Mouse (Mus musculus) adrenal gland (tissue): ENCODE data around the gene Smg5.
"Not testable (repeated sequence)": the region's sequence is repeated elsewhere in the genome, so short reads cannot be mapped to it uniquely, and the experiment has no call there.

ENCODE experiments used
- intact Hi-C: fragments of 180-260 bp; cut with DNase I; formaldehyde crosslinking; loops from one replicate; pipeline ENCODE4 v1.15.1; 2025
- long read RNA-seq, 2 experiments: library from polyadenylated mRNA; unstranded; transcript quantifications; one replicate each; pipeline ENCODE4 v2.0.0; 2020; ENCODE audit warnings: borderline replicate concordance in 1 of 2; ENCODE audit not compliant: insufficient replicate concordance in 1 of 2

Smg5 gene
- long read RNA-seq, experiment 1, partial matches to known transcripts, result 4 of 11 reads
- long read RNA-seq, experiment 1, other reads (novel, unspliced or antisense), result 6 of 11 reads
- long read RNA-seq, experiment 2, partial matches to known transcripts, result 3 of 12 reads
- long read RNA-seq, experiment 2, other reads (novel, unspliced or antisense), result 8 of 12 reads

DNA sequence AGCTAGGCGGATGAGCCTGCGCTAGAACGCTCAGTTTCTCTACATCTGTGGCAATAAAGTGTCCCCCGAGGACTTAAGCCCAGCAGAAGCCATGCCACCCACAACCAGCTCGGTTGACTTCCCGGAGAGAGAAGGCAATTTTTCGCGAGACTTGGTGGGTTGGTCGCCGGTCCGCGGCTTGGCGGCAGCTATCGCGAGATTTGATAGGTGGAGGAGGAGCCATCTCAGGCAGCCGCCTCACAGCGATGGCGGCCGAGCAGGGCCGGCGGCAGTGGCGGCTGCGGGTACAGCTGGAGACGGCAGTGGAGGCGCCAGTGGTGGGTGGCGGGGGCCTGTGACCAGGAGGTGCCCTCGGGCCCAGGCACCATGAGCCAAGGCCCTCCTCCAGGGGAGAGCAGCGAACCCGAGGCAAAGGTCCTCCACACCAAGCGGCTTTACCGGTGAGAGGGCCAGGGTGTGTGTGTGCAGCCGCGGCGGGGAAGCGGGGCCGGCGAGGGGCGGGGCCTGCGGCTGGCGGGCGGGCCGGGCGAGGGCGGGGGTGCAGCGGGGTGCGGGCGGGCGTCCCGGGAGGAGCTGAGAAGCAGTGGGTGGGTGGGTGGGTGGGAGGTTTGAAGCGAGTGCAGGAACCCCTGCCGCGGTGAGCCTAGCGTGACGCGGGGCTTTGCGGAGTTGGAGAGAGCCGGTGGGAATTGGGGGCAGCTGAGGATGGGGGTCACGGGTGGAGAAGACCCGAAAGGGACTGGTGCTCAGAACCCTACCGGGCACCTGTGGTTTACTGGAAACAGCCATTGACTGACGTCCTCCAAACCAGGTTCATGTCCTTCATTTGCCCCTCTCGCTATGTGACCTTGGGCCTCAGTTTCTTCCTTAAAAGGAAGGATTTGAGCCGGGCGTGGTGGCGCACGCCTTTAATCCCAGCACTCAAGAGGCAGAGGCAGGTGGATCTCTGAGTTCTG is at the start of gene Smg5, which contains the start of gene Tmem79:
Smg5 (plus strand) TSS at position 203 of the 956 bp plus-strand sequence.
Tmem79 (minus strand) TSS at position 91 of the 956 bp plus-strand sequence.
- intact Hi-C loops, result no loop called here

DNA sequence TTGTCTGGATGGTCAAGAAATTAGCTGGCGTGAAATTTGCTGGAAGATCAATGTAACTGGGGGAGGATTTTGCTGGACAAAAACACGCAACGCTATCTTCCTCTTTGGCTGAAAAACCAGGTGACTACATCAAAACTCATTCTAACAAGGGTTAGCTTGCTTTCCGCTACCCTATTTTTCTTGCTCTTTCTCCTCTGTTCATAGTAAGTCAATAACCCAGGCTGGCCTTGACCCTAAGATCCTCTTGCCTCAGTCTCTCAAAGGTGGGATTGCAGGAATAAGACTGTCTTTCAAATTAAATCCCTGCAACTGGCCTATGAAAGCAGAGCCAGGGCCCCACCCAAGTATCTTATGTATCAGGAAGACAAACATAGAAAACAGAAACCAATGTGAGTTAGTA is 49.0 kb upstream of the Smg5 start, which contains the start of gene Gm38392:
Gm38392 (minus strand) TSS at position 101 of the 400 bp plus-strand sequence.
- intact Hi-C loops, result no loop called here

DNA sequence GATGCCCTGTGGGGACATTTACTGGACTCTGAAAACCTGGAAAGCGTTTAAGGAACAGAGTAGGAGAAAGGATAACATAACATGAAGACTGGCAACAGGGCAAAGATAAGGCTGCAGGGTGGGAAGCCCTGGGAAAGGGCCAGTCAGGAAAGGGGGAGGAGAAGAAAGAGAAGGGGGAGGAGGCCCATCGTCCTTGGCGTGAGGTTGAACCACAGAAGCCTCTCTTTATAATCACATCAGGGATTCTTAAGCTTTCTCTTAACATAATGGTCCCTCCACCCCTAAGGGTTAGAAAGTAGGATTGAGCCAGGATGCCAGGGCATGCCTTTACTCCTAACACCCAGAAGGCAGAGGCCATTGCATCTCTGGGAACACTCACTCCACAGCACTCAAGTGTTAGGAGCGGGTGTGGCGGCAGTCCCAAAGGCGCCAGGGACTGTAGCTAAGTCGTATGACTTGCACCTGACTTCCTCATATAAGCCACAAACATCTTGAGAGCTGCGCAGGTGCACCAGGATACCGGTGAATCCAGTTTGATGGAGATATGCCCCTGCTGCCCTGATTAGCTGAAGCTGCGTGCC is 47.8 kb upstream of the Smg5 start:
- intact Hi-C loops, result not testable (repeated sequence)

DNA sequence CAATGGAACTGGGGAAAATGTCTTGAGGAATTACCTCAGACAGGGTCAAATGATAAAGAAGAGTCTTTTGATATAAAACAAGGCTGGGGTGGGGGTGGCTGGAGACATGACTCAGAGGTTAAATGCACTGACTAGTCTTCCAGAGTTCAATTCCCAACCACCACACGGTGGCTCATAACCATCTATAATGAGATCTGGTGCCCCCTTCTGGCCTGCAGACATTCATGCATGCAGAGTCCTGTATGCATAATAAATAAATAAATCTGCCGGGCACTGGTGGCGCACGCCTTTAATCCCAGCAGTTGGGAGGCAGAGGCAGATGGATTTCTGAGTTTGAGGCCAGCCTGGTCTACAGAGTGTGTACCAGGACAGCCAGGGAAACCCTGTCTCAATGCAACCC is 44.1 kb upstream of the Smg5 start:
- intact Hi-C loops, result no loop called here

DNA sequence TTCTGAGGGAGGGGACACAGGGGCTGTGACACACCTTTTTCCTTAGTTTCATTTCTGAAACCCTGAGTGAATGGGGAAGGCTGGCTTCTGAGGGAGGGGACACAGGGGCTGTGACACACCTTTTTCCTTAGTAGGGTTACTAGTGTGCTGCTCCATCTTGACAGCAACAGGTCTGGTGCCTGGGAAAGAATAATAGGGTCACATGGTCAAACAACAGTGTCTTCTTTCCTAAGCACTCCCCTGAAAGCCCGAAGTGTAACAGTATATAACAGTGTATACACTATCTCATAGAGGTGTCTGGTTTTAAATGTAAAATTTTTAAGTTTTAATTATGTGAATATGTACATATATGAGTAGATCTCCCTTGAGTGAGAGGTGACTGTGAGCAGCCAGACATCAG is 40.8 kb upstream of the Smg5 start:
- intact Hi-C loops, result not testable (repeated sequence)

DNA sequence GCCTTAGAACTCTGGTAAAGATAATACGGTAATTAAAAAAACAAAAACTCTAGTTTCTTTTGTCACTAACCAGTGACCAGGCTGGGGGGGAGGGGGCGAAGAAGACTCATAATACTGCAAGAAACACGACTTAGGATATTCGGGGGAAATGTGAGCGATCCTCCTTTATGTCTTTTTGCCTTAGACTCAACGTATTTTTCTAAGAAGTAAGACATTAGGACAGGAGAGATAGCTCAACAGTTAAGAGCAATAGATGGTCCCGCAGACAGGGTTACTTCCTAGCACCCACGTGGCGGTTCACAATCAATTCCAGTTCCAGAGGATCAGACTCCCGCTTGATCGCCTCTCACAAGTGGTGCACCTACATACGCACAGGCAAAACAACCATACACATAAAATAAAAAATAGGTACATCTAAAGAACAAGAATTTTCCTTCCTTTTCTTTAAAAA is 39.9 kb upstream of the Smg5 start:
- intact Hi-C loops, result no loop called here

DNA sequence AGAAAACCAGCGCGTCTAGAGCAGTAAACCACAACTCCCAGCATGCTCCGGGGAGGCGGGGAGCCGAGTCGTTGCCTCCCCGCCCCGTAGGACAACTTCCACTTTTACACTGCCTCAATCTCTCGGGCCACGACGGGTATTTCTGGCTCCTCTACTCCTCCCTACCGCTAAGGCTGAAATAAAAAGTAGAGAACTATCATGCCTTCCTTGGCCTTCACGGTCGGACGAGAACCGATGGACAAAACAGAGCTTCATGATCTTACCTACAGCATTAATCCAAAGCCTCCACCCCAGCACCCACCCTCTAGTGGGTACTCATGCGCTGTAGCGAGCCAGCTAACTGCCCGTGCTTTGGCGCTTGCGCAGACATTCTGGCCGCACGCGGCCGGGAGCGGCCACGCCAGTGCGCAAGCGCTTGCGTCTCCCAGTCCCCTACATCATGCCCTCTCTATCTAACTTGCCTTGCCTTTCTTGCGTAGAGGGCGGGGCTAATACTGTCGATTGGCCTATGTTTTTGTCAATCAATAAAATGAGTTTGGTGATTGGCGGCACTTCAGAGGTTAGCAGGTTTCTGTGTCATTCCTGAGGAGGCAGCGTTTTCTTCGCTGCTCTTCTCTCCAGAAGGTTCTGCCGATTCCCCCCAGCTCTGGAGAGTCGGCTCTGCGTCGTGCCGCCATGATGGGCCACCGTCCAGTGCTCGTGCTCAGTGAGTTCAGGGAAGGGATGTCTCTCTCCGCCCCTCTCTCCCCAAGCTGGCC is 39.3 kb upstream of the Smg5 start, which contains the start of the genes Tsacc and Cct3:
Tsacc (minus strand) TSS at position 439 of the 758 bp plus-strand sequence.
Cct3 (plus strand) TSS at position 556 of the 758 bp plus-strand sequence.
- intact Hi-C loops, result no loop called here

DNA sequence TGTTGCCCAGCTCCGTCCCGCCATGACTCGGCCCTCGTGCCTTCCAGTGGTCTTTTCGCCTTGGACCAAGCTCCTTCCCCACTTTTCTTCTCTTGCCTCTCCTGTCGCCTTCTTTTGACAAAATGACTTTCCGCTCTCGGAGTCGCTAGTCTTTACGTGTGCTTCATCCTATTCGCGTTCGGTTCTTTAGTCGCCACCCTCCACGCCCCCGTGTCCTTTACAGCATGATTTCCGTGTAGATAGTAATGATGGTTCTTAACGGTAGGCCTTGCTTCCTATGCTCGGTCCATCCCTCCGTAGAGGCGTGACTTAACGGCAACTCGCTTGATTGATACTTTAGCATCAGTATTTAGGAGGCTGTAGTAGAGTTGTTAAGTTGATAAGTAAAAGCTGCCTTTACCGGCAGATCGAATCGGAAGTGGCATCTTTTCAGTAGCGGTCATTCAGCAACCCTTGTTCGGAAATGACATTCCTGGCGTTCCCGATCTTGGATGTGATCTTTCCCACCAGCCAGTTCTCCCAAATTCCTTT is 38.7 kb upstream of the Smg5 start:
- intact Hi-C loops, result no loop called here

DNA sequence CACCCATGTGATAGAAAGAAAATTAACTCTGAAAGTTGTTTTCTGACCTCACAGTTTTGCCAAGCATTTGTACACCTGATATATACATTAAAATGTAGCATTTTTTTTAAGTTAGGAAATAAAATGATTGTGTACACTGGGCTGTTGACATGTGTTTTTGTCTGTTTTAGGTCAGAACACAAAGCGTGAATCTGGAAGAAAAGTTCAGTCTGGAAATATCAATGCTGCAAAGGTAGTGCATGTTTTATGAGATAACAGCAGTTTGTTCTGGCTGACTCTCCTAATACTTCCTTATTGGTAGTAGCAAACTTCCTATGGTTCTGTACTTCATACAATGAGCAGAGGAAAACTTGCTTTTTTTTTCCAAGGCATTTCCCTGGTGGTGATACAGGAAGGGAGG is 36.9 kb upstream of the Smg5 start:
- intact Hi-C loops, result no loop called here

DNA sequence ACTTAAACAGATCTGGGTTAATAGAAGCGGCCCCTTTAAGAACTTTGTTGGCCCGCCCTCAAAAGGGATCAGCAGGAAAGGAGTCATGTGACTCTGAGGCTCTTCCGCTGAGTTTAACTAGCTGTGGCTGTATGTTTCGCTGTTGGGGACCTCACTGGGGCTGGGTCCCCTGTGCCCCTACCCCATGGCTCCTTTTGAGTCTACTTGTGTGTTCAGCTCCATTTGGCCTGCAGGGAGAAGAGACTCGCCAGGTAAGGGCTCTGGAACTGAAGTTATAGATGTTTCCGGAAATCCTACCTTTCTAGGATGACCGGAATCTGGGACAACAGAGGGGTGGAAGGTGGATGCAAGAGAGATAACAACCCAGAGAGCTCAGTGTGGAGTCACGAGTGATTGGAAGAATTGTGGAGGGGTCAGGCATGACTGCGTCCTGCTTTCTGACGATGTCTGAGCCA is 11.1 kb upstream of the Smg5 start, which contains the start of gene Glmp:
Glmp (plus strand) TSS at position 73 of the 455 bp plus-strand sequence.
- intact Hi-C loops, result no loop called here

DNA sequence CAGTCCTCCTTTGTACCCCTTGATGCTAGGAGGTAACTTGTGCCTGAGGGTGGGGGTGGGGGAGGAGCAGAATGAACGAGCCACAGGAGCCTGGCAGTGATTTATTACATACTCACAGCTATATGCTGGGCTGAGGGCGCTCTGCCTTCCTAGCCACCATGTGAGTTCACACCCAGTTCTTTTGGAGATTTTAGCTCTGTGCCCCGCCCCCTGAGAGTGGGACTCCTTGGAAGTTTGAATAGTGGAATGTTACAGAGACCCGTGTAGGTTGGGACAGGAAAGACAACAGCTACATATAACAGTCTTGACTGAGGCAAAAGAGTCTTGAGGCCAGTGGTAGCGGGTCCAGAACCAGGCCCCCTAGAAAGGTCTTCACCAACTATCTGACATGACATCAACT is 7.1 kb upstream of the Smg5 start:
- intact Hi-C loops, result no loop called here

DNA sequence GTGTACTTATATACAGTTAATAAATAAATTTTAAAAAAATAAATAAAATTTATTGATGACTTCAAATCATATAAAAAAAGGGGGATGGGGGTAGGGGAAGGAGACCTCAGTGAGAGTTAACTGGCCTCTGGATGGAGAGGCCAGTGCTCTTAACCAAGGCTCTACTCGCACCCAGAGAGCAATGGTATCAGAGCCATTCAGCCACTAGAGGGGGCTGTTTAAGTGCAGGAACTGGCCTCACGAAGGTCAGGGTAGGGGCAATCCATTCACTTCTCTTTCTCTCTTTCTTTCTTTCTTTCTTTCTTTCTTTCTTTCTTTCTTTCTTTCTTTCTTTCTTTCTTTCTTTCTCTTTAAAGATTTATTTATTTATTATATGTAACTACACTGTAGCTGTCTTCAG is 4.8 kb upstream of the Smg5 start:
- intact Hi-C loops, result no loop called here

DNA sequence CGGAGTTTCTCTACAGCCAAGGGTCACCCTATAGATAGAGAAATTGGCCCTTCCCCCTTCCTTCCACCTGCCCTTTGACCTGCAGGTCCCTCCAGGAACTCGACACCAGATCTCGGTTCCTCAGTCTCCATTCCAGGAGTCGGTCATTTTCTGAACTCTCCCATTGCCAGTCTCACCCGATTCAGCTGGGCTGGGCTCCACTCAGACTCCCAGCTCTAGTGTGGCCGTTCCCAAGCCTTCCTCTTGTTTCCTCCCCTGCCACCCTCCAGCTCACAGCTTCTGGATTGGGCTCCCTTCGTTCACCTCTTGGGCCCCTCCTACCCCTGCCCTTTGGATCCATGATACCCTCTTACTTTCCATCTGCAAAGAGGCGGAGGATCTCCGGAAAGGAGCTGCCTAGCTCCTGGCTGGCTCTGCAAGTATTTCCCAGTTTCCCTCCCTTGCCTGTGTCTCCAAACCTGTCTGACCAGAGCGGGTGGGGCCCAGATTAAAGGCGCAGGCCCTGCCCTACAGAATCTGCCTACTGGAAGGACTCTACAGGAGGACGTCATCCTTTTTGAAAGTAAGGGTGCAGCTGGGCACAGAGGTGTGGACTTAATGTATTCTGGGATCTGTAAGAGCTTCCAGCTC is 1.9 kb upstream of the Smg5 start:
- intact Hi-C loops, result no loop called here

DNA sequence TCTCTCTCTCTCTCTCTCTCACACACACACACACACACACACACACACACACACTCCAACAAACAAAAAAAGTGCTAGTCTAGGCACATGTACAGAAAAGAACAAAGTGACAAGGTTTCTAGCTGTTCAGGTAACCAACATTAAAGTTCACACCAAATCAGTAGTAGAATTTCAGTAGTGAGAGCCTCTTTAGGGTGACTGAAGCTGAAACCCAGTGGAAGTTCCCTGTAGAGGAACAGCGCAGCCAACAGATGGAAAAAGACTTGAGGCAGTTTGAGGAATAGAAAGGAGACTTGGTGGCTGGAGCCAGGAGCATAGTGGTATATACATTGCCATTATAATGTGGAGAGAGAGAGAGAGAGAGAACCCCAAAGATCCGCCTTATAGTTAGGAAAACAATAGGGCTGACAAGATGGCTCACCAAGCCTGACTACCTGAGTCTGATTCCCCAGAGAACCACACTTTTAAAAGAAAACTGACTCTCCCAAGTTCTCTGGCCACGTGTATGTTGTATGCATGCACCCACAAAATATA is 1.1 kb upstream of the Smg5 start:
- intact Hi-C loops, result no loop called here

DNA sequence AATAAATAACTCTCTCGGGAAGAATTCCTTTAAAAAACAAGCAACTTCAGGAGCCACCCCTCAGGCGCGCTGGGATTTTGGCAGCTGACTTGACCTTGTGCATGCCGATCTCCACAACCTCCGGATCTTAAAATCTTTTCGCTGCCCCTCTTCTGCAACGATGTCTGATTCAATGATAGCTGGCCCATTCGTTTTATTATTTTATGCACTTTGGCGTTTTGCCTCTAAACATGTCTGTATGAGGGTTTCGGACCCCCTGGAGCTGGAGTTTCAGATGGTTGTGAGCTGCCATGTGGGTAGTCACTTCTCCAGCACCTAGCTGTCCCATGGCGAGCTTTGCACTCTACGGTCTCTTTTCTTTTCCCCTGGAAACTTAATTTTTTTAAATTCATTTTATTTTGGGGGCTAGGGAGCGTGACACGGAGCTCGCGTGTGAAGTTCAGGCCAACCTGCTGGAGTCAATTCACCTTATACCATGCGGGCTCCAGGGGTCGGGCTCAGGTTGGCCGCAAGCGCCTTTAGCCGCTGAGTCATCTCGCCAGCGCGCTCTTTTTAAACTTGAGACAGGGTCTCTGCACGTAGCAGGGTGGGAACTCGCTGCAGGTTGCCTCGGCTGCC is 515 bp upstream of the Smg5 start:
- intact Hi-C loops, result no loop called here

DNA sequence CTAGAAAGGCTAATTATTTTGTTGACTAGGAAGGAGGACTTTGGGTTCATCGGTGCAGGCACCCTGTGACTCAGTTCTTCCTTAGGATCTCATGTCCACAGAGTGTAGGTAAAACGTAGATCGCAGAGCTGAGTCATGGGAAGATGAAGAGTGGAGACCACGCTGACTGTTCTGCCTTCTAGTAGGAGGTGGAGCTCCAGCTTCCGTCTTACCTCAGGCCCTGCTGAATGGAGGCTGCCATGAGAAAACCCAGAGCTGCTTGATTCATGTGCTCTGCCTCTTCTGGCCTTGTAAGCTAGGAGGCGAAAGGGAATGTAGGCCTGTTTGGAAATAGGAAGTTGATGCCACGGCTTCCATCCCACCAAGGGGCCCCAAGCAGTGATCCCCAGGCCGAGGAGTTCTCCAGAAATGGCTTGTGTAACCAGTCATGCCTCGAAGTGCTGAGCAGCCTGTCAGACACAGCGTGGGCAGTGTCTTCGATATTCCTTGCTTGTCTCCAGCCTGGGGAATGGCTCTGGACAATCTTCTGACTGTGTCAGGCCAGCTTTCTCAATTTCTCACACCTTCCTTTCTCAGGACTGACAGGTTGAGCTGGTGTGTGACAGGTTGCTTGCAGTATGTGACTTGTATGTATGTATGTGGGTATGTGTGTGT is 1.4 kb downstream of the Smg5 start:
- intact Hi-C loops, result no loop called here

DNA sequence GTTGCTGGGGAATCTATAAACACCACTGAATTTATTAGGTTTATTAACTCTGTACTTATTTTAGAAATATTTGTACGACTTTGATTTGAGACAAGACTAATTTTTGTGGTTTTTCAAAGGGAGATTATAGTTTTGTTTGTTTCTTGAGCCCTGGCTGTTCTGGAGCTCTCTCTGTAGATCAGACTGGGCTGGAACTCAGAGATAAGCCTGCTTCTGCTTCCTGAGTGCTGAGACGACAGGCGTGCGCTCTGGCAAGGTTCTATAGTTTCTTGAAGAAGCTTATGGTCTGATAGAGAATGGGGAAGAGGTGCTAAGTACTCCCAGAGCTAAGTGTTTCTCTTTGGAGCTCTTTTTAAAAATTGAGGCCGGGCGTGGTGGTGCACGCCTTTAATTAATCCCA is 2.3 kb downstream of the Smg5 start:
- intact Hi-C loops, result no loop called here

DNA sequence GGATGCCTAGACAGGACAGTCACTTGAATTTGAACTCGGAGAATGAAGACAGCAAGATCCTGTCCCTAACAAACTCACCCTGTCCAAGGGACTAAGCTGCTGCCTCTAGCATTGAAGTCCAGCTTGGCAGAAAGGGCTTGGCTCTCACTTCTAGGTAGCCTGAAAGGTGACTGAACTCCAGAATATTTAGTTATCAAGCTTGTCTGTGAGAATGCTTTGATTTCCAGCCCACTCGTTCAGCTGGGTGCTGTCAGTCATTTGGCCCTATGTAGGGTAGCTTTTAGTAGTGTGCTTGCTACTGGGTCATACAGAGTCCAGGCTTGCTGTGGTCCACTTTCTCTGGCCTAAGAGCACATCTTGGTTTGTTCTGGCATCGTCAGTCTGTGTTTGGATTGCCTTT is 2.9 kb downstream of the Smg5 start:
- intact Hi-C loops, result no loop called here

DNA sequence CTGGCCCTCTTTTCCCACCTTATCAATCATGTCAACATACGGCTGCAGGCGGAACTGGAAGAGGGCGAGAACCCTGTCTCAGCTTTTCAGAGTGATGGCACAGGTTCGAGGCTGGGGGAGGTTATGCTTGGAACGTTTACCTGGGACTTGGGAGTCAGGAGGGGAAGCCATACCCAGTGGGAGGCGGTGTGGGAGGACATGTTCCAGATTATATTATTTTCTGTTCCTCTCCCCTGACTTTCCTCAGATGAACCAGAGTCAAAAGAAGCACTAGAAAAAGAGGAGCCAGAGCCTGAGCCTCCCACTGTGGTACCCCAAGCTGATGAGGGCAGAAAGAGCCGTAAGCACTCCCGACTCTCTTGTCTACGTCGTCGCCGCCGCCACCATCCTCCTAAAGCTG is 14.7 kb downstream of the Smg5 start:
- intact Hi-C loops, result no loop called here
